Mouse (Mus musculus) heart, postnatal 4 days (tissue): ENCODE results near the gene Pars2. TPM values are rescaled to one million over a fixed set of nuclear protein-coding genes. Genes with fewer than 3 reads are reported as not detected.

ENCODE experiments used
- DNase-seq: peaks from one replicate; pipeline ENCODE4 v3.0.0; 2021
- total RNA-seq, 2 experiments: library from RNA; stranded (reverse); gene quantifications; 2 replicates each; pipeline ENCODE4 v1.2.3; 2021

Pars2 gene
- total RNA-seq, 2 experiments from 2014 or later = 6.7 to 7.4 TPM

DNA sequence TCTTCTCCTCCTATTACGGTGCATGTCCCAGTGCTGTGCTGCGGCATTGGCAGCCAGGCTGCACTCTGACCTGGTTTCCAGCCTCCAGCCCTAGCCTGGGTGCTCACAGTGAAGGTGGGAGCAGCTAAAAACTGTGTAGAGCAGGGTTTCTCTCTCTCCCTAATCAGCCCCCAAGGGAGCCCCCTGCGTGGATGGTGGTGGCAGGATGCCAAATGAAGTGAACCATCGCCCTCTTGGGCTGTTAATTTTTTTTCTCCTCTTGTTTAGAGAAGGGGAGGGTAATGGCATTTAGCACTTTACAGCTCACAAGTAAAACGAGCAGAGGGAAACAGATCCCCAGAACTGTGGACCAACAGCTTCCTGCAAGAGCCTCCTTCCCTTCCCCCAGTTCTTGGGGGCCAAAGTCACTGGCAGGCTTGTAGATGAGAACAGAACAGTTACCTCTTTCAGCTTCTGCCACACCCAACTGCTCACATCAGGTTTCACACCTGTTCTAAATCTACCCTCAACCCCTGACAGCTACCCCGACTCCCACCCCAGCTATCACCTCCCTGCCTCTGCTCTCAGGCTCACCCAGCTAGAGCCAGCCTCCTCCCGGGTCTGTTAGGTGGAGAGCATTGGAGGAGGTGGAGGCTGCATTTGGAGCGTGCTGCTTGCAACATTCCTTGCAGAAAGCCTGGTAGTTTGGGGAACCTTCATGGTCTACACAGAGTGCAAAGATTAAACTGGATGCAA, 7.2 kb upstream of the Pars2 start:
- DNase-seq = peak; percentile 21

DNA sequence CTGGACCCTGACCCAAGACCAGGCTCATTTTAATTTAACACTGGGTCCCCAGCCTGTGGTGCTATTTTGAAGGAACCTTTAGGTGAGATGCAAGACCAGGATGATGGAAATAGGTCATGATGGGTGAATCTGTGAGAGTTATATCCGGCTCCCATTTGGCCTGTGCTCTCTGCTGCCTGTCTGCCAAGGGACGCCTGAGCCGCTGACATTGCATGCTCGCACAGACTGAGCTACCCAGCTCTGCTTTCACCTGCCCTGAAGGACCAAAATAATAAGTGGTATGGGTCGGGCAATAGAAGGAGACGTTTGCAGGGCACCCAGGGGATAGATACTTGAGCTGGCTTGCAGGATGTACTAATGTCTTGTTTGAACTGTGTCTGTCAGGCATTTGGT, 6.7 kb upstream of the Pars2 start:
- DNase-seq = no peak

DNA sequence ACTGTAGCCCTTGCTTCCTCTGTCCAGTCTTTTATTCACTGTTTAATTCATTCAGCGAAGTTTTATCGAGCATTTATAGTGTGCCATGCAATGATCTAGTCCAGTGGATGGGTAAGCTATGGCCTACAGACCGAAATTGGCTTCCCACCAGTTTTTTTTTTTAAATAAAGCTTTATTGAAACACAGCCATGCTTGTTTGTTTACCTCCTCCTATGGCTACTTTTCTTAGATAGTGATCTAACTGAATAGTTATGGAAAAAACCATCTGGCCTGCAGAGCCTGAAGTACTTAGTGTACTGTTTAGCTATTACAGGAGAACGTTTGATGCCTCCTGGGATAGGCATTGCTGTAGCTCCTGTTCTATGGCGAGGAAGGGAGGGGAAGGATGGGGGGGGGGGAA, 5.1 kb upstream of the Pars2 start:
- DNase-seq = no peak

DNA sequence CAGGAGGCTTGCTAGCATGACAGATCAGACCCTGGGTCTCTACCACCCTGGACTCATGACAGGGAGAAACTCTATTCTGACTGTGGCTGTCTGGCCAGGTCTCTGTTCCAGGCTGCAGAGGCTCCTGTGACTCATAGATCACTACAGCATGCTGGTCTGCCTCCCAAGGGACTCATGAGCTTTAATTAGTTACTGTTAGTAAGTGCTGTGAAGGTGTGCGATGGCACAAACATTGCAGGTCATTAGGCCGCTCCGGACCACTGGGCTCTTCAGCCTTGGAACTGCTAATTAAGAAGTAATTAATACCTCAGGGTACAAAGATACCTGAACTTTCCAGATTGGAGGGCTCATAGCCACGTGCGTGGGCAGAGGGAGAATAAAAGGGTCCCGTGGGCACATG, 3.7 kb upstream of the Pars2 start:
- DNase-seq = no peak

DNA sequence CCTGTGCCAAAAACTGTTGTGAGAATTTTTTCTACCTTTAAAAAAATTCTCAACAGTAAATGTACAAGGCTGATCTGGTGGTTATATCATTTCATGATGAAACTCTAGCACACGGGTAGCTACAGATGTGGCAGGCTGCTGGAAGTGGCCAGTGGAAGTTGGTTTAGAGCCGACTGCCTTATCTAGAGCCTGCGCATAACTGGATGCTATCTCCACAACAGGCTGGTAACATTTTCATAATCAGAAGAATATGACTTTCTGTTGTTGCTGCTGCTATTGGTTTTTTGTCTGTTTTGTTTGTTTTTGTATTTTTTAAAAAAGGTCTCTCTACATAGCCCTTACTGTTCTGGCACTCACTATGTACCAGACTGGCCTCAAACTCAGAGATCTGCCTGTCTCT, 1.7 kb downstream of the Pars2 start:
- no peak for DNase-seq

DNA sequence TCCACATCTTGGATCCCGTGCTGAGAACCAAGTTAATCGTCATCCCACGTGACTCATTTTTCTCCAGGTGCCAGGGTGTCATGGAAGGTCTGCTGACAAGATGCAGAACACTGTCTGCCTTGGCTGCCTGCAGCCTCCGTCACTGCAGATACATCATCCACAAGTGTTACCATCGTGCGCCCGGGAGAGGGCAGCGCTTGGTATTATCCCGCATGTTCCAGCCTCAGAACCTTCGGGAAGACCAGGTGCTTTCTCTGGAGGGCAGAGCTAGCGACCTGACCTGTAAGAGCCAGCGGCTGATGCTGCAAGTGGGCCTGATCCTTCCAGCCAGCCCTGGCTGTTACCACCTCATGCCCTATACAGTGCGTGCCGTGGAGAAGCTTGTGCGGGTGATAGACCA, 2.2 kb downstream of the Pars2 start:
- no peak for DNase-seq

DNA sequence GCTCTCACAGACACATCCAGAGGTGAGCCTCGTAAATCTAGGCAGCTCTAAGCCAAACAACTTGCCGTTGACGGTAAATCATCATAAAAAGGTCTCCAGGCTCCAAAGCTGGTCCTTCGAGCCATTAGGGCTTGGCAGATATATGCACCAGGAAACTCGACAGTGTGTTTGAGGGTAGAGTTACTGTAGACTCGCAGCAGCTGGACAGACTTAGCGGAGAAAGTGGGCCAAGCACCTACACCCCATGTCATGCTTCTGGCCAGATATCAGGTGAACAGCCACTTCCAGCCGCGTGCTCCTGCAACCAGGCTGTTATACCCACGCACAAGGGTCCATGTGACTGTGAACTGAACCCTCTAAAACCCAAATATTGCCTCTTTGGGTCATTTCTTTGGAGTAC, 4.8 kb downstream of the Pars2 start:
- DNase-seq = no peak

DNA sequence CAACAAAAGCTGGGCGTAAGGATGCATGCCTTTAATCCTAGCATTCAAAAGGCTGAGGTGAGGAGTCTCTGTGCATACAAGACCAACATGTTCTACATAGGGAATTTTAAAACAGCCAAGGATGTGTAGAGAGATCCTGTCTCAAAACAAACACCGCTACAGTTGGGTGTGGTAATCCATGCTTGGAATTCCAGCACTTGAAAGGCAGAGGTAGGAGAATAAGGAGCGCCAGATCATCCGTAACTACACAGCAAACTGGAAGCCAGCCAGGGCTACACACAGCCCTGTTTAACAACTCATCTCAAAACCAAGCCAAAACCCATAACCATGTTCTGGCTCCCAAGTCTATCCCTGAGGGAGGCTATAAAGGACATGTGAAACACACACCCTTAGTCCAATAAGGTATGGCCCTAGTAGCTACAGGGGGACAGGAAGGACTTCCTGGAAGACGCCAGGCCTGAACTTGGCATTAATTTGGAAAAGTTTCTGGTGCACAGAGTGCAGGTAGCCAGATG, 13.1 kb downstream of the Pars2 start:
- DNase-seq = no peak

DNA sequence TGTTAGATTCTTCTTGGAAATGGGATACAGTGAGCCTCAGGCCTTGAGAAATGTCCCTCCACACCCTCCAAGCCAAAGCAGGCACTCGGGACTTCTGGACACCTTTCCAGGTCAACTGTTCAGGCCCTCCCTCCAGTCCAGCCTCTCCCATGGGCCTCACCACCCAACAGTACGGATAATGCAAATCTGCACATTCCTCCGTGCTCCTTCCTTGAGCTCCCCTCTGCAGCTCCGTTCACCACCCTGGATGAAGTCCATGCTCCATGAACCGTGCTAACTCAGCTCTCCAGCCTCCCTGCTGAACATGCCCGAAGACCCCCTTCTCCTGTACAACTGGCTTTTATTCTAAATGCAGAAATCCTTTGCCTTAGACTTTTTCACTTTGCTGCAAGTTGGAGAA, 13.8 kb downstream of the Pars2 start:
- no peak for DNase-seq

DNA sequence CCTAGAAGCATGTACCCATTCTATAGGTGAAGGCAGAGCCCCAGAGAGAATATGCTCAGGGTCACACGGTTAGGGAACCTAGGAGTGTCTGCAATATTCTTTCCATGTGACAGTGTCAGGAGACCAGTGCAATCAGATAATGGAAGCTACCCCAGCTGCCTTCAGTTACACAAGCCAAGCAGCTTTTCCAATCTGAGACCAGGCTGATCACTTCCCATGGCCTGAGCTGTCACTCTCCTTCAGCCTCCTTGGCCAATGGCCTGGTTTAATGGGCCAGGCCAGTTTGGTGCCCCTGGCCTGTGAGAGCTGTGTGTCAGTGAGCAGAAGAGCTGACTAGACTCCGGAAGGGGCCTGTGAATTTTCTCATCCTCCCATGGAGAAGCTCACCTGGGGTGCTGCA, 14.4 kb downstream of the Pars2 start:
- DNase-seq = no peak

DNA sequence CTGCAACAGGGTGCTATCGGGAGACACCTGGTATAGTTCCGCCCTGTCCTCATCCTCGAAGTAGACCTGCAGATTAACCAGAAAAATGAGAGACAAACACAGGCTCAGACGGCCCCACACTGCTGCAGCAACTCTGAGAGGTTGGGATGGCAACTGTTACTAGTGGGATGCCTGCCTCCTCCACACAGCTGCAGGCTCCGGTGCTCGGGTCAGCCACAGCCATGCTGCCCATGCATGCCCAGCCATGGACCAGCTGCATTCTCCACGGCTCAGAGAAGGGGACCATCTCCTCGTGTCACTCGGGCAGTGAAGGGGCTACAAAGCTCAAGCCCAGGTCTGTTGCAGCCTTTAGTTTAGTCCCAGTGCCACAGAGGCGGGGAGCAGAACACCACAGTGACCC, 14.8 kb downstream of the Pars2 start:
- no peak for DNase-seq

DNA sequence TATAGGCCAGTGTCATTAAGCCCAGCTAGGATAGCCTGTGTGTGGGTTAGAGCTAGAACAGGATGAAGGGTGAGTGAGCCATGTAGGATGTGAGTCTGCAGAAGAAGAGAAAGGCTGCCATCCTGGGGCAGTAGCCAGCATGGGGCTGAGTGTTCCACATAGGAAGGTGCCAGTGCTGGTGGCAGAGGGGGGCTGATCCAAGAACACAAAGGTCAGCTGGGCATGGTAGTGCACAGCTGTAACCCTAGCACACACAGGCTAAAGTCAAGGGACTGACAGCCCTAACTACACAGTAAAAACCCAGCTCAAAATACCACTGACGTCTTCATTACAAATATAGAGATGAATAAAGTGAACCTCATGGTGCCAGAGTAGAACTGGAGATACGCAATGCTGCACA, 15.7 kb downstream of the Pars2 start:
- no peak for DNase-seq

DNA sequence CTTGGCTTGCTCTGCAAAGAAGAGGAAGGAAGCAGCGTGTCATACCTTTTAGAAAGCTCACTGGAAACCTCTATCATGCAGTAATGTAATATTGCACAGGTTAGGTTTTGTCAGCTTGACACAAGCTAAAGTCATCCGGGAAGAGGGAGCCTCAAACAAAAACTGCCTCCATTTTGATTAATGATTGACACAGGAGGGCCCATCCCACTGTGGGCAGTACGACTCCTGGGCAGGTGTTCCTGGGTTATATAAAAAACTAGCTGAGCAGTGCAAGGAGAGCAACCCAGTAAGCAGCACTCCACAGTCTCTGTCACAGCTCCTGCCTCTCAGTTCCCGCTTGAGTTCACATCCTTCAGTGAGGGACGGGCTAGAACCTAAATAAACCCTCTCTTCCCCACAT, 25.9 kb downstream of the Pars2 start:
- no peak for DNase-seq

DNA sequence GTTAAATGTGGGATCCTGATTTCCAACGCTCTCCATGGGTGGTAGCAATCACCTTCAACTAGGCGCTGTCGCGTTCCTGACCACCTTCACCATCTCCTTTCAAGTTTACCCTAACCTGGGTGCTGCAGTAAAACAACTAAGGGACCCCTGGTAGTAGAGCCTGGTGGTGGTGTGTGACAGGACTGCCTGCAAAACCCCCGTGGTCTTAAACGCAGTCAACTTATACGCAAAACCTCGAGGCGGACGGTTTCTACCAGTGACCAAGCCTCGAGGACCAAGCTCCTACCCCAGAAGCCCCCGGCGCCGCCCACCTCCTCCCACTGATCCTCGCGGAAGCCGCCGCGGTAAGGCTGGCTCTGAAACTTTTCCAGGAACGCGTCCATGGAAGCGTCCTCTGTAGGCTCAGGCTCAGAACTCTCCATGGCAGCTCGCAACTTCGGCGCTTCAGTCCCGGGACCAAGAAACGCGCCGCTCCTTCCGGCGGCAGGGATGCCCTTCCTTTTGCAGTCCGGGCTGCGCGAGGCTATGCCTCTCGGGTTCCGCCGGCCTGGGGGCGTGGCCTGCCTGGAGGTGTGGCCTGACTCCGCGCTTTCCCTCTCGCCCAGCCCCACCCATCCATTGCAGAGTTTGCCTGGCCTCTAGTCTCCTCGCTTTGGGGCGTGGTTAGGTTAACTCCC, 27.7 kb downstream of the Pars2 start, which contains the start of gene Ttc4:
Gene Ttc4 (minus strand): TSS at position 503 of the 677 bp plus-strand sequence.
- DNase-seq = peak; percentile 94

DNA sequence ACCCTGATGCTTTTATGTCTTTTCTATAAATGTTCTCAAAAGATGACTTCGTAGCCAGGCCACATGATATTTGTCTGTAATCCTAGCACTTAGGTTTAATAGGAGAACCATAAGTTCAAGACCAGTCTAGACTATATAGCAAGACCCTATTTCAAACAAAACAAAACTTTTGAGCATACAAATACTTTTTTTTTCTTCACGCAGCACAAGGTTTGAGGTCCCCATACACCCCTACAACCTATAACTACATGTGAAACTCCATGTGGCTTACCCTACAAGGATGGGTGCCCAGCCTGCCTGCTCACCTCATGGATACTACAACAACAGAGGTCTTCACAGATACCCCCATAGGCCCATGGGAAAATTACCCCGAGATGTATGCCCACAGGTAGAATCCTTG, 28.3 kb downstream of the Pars2 start:
- DNase-seq = no peak

DNA sequence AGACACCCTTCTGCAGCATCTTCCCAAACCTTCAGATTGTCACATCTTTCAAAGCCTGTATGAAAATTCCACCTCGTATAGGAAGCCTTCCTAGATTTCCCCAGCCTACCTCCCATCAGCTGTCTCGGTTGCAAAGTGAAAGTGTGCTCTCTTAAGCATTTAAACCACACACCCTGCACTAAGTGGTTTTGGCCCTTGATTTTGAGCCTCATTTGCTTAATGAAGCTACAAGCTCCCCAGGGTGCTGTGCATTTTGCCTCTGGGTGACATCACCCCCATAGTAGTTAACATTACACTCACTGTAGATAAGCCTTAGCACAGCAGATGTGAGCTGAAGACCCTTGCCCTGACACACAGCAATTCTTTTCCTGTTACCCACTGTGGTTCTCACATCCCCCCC, 30.1 kb downstream of the Pars2 start:
- no peak for DNase-seq

DNA sequence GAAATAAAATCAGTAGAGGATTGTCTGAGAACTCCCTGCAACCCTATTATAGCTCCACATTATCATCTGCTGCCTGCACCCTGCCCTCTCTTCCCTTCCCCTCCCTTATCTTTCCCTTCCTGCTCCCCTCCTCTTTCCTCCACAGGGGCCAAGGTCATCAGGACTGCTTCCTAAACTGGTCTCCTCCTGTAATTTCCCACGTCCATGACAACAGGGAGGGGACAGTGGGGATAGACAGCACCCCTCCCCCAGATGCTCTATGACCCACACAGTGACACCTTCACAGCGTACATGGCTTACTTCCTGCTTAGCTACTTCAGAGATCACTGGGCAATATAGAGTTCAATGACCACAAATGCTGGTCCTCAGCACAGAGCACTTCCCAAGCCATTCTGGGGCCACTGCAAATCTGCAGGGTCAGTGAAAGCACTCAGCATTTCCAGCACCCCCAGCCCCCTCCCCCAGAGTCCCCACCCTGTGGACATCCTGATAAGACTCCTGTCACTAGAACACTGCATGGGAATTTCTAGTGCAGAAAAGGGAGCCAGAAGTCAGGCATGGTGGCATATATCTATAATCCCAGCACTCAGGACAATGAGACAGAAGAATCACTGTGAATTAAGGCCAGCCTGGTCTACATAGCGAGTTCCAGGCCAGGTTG, 37.9 kb downstream of the Pars2 start:
- DNase-seq = no peak

DNA sequence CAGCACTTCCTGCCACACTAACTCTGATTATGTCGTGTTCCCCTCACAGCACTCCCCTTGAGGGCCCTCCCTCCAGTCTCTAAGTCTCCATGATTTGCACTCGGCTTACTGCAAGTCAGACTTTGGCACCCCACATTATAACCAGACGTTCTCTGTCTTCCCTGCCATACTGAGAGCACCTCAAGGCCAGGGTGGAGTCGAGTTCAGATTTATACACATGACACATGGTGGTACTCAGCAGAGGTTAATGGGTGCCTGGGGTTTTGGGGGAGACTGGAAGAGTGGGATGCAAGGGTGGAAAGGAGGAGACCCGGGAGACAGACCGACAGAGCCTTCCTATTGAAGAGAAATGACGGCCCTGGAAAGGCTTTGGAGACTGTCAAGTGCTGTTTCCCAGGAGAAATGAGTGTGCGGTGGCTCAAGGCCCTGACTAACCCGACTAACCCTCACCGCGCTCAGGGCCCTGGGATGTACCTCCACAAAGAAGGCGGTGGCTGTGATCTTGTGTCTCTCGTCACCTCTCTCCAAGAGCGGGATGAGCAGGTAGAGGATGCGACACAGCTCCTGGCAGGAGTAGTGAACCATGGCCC, 43.1 kb downstream of the Pars2 start:
- no peak for DNase-seq

DNA sequence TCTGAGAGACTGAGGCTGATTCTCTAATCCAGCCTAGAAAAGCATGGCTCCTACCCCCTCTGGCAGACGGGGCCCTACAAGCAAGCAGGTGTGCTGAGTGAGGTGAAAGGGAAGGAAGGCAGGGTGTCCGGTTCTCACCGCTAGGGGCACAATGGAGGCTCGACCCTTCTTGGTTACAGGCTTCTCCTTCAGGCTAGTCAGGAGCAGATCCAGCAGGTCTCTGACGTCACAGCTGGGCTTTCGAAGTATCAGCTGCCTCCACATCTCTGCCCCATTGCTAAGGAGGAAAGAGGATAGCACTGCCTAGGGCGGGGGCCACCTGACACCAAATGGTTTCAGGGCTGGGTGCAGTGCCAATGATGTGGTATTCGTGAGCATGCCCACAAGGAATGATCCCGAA, 49.1 kb downstream of the Pars2 start:
- no peak for DNase-seq

DNA sequence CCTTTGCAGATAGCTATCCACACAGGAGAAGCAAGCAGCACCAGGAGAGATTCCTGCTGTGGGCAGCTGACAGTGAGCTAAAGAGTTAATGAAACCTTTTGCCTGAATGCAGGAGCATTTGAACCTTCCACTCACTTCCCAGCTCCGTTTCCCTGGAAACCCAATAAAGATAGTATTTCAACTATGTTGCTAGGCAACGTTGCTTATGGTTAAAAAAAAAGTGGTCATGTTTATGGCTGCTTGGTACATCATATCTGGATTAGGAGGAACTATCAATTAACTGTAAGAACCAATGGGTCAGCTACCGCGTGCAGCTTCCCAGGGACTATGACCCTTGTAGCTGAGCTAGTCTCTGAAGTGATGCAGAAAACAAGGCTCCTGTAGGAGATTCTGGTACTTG, 49.9 kb downstream of the Pars2 start:
- no peak for DNase-seq

DNA sequence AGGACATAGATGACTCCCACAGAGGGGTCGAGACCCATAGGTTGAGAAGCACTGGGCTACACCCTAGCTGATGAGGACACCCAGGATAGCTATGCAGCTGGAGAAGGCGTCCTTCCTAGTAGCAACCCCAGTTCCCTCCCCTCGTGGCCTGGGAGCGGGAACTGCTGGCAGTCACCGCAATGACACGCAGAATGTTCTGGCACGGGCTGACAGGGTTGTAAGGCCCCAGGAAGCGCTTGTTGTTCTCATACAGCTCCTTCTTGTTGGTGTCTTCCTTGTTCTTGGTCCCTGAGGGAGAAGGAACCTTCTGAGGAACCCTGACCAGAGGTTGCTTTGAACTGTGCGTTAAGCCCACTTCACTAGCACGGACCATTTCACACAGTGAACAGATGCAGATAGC, 53.1 kb downstream of the Pars2 start:
- DNase-seq = no peak

DNA sequence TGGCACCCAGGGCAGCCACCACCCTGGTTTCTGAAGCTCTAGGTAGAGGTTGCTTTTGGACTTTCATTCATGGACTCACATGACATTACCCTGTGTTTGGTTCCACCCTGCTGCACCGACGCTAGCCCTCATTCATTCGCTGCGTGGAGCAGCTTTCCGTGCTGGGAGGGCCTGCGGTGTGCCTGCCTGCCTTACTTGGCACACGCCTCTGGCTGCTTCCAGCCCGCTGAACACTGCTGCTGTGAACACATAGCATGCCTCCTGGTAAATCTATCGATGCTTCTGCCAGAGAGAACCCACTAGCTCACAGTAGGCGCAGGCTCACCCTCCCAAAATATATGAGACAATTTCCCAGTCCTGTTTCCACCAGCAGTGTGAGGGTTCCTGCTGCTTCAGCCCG, 53.5 kb downstream of the Pars2 start:
- no peak for DNase-seq
